Mouse (Mus musculus) layer of hippocampus, adult 18-20 months (tissue): Measurements from ENCODE around the gene Gm17727. TPM values are rescaled to one million over a fixed set of nuclear protein-coding genes. Genes with fewer than 3 reads are reported as not detected.
"Not testable (repeated sequence)": the region's sequence is repeated elsewhere in the genome, so short reads cannot be mapped to it uniquely, and the experiment has no call there.

ENCODE experiments used
- DNase-seq, 2 experiments: peaks; one replicate each; pipeline ENCODE4 v3.0.0; 2022; ENCODE audit warnings: low spot score in 2 of 2
- long read RNA-seq: library from polyadenylated mRNA; stranded (forward); transcript quantifications from one replicate; pipeline ENCODE4 v2.0.0, GENCODE M21; 2021
- total RNA-seq, 2 experiments: library from RNA; stranded (reverse); gene quantifications; 2 replicates each; pipeline ENCODE4 v1.2.3; 2021

The Gm17727 gene
- total RNA-seq: not detected
- long read RNA-seq: 0 reads

GRCm38 (mm10) chr9:35778009-35778408 is at the start of gene Gm17727:
Gene Gm17727 (minus strand): TSS chr9:35778109.
- DNase-seq: no peak

- DNase-seq: not testable (repeated sequence)
Observed at GRCm38 (mm10) chr9:35817881-35818280, 40.0 kb upstream of the Gm17727 start.

GRCm38 (mm10) chr9:35798146-35798545 is 20.2 kb upstream of the Gm17727 start:
- no peak for DNase-seq

- DNase-seq: no peak
Observed at GRCm38 (mm10) chr9:35790001-35790400, 12.1 kb upstream of the Gm17727 start, which contains the start of the genes Gm27235 and D730048I06Rik. Gene Gm27235 (minus strand): TSS chr9:35790101. Gene D730048I06Rik (minus strand): TSS chr9:35790112.

GRCm38 (mm10) chr9:35756843-35757242 is 21.1 kb downstream of the Gm17727 start:
- DNase-seq: no peak

- no peak for DNase-seq
Observed at GRCm38 (mm10) chr9:35740749-35741148, 37.2 kb downstream of the Gm17727 start, which contains the start of gene Gm17677. Gene Gm17677 (plus strand): TSS chr9:35741049.

Other genes starting within 250 kb of the Gm17727 start
- 10 to 100 TPM; 15.6 to 15.9 TPM for gene Ddx25, start 219.6 kb downstream of the Gm17727 start, total RNA-seq
- gene Pus3, start 219.5 kb downstream of the Gm17727 start, total RNA-seq: 10 to 100 TPM; 11.3 to 12.1 TPM
- 1 to 10 TPM in 1 of 2 experiments, under 1 TPM in 1; 0.58 to 1.5 TPM for gene Pate2, start 207.8 kb downstream of the Gm17727 start, total RNA-seq
- gene Hyls1, start 207.7 kb downstream of the Gm17727 start, total RNA-seq: 10 to 100 TPM; 14.8 to 15.3 TPM
- gene Pate4, start 166.2 kb downstream of the Gm17727 start, total RNA-seq: not detected
- gene Pate3, start 129.9 kb downstream of the Gm17727 start, total RNA-seq: not detected
- not detected for gene Pate1, start 90.7 kb downstream of the Gm17727 start, total RNA-seq
- gene Gm17677, start 37.1 kb downstream of the Gm17727 start, total RNA-seq: not detected
- gene Gm27235, start 12.0 kb upstream of the Gm17727 start, total RNA-seq: not detected
- gene D730048I06Rik, start 12.0 kb upstream of the Gm17727 start, total RNA-seq: not detected
- gene 9230110F15Rik, start 66.0 kb upstream of the Gm17727 start, total RNA-seq: not detected
- under 1 TPM in 1 of 2 experiments, not detected in 1; 0.20 TPM for gene 9230113P08Rik, start 130.3 kb upstream of the Gm17727 start, total RNA-seq